Comparison of ENCODE assay signal across 14 mouse cellular contexts in the genomic region with DNA sequence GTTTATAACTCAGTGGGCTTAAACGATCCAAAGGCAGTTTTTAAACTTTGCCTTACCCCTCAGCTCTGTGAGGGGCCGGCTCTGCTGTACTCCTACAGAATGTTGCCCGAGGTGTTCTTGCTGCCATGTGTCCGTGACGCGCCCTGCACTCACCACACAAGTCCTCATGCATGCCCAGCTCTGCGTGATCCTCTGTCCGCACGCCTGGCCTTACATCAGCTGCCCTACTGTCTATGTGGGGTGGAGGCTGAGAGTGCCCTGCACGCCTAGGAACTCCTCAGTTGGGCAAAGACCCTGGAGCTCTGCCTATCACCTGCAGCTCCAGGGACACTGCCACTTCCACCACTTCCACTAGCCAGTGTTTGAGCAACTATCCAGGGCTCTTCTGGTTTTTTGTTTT. TPM values are rescaled to one million over a fixed set of nuclear protein-coding genes. Genes with fewer than 3 reads are reported as not detected.
DNase-seq lines count a peak whose midpoint lies in the region; ATAC-seq and TF ChIP-seq lines count a peak whose summit lies in the region.
"Had no signal": no experiment of that assay in that cellular context is flagged by ENCODE, and none has a peak within 500 bp of the region (broad histone marks: within the 10 kb centered on the region; RNA-seq: fewer than 3 reads in every experiment).

No protein-coding gene starts in this region.

- no peak overlapping the region for H3K4me2 ChIP-seq in forebrain, embryonic 13.5 days
- H3K4me2 ChIP-seq in forebrain, embryonic 12.5 days = no peak overlapping the region
- no peak overlapping the region for H3K4me2 ChIP-seq in limb, embryonic 12.5 days
- no peak overlapping the region for H3K4me2 ChIP-seq in heart, embryonic 11.5 days
- H3K4me2 ChIP-seq in heart, postnatal 0 days (ENCODE audit: low read depth, low read length) = peak overlapping the region; percentile 19; the same call in 1 of the 2 replicates
- H3K4me2 ChIP-seq in hindbrain, embryonic 16.5 days (ENCODE audit: low read length) = no peak overlapping the region
- H3K4me2 ChIP-seq: hindbrain, embryonic 13.5 days had no signal

- WGBS in forebrain, embryonic 13.5 days = 83% methylated on average over 10 of the region's 10 CpGs
- WGBS in forebrain, embryonic 12.5 days = 84% methylated on average over 10 of the region's 10 CpGs
- WGBS in limb, embryonic 12.5 days = 76% methylated on average over 10 of the region's 10 CpGs
- WGBS in limb, embryonic 10.5 days = 84% methylated on average over 10 of the region's 10 CpGs
- 76% methylated on average over 10 of the region's 10 CpGs for WGBS in heart, embryonic 11.5 days (ENCODE audit: insufficient replicate concordance)
- 52% methylated on average over 10 of the region's 10 CpGs for WGBS in heart, postnatal 0 days
- 77% methylated on average over 10 of the region's 10 CpGs for WGBS in hindbrain, embryonic 16.5 days

- no peak for TF ChIP-seq EP300 in heart, postnatal 0 days (IDR thresholded peaks at IDR 0.05; ENCODE audit: low read depth)

- H3K9me3 ChIP-seq in forebrain, embryonic 13.5 days (replicated peaks) = no peaks in the 10 kb centered on the region
- no peaks in the 10 kb centered on the region for H3K9me3 ChIP-seq in forebrain, embryonic 12.5 days
- no peaks in the 10 kb centered on the region for H3K9me3 ChIP-seq in limb, embryonic 12.5 days
- no peaks in the 10 kb centered on the region for H3K9me3 ChIP-seq in limb, embryonic 10.5 days (replicated peaks)
- no peaks in the 10 kb centered on the region for H3K9me3 ChIP-seq in heart, embryonic 11.5 days (replicated peaks; ENCODE audit: control insufficient read depth, low read length)
- no peaks in the 10 kb centered on the region for H3K9me3 ChIP-seq in heart, postnatal 0 days (replicated peaks; ENCODE audit: control insufficient read depth, low read length)
- no peaks in the 10 kb centered on the region for H3K9me3 ChIP-seq in hindbrain, embryonic 16.5 days (ENCODE audit: control insufficient read depth, low read length)
- H3K9me3 ChIP-seq: hindbrain, embryonic 13.5 days; limb, embryonic 13.5 days had no signal

- no peak overlapping the region for H3K4me3 ChIP-seq in forebrain, embryonic 13.5 days
- no peak overlapping the region for H3K4me3 ChIP-seq in forebrain, embryonic 12.5 days (replicated peaks)
- no peak overlapping the region for H3K4me3 ChIP-seq in limb, embryonic 12.5 days (replicated peaks)
- no peak overlapping the region for H3K4me3 ChIP-seq in limb, embryonic 10.5 days
- H3K4me3 ChIP-seq in heart, embryonic 11.5 days (ENCODE audit: low read depth, low read length) = no peak overlapping the region
- no peak overlapping the region for H3K4me3 ChIP-seq in heart, postnatal 0 days (ENCODE audit: low read depth, low read length)
- H3K4me3 ChIP-seq in hindbrain, embryonic 16.5 days (ENCODE audit: low read length) = no peak overlapping the region
- H3K4me3 ChIP-seq: hindbrain, embryonic 13.5 days; limb, embryonic 13.5 days; myocyte had no signal

- peak overlapping the region; percentile 67; the same call in 1 of the 2 replicates for H3K27ac ChIP-seq in forebrain, embryonic 13.5 days
- H3K27ac ChIP-seq in forebrain, embryonic 12.5 days = no peak overlapping the region
- 0 out of 2 replicates have a peak overlapping the region, but pooled peaks have one; percentile 54 for H3K27ac ChIP-seq in limb, embryonic 12.5 days
- H3K27ac ChIP-seq in limb, embryonic 10.5 days = no peak overlapping the region
- peak overlapping the region; percentile 24; the same call in 1 of the 2 replicates for H3K27ac ChIP-seq in heart, embryonic 11.5 days (ENCODE audit: low read depth, low read length)
- peak overlapping the region; percentile 89 for H3K27ac ChIP-seq in heart, postnatal 0 days (ENCODE audit: low read depth)
- H3K27ac ChIP-seq in hindbrain, embryonic 16.5 days (ENCODE audit: low read depth, low read length) = no peak overlapping the region
- H3K27ac ChIP-seq: limb, embryonic 13.5 days had no signal

- no peak for DNase-seq in limb, embryonic 10.5 days (ENCODE audit: low spot score)
- DNase-seq in heart, postnatal 0 days (ENCODE audit: low spot score) = no peak
- no peak for DNase-seq in urinary bladder, adult 2 months (ENCODE audit: low spot score)
- DNase-seq: cerebellum, postnatal 14 days; gastrocnemius, postnatal 36 days had no signal

- TF ChIP-seq CTCF in heart, postnatal 0 days (IDR thresholded peaks at IDR 0.05; ENCODE audit: low read depth) = no peak

- peaks cover 78% of the 10 kb centered on the region for H3K4me1 ChIP-seq in forebrain, embryonic 13.5 days
- H3K4me1 ChIP-seq in forebrain, embryonic 12.5 days = peaks cover 56% of the 10 kb centered on the region
- H3K4me1 ChIP-seq in limb, embryonic 12.5 days (replicated peaks) = peaks cover 18% of the 10 kb centered on the region
- H3K4me1 ChIP-seq in limb, embryonic 10.5 days = peaks cover 41% of the 10 kb centered on the region
- H3K4me1 ChIP-seq in heart, embryonic 11.5 days (ENCODE audit: control insufficient read depth, insufficient read depth, low read length) = peaks cover 59% of the 10 kb centered on the region
- peaks cover 44% of the 10 kb centered on the region for H3K4me1 ChIP-seq in heart, postnatal 0 days (ENCODE audit: control insufficient read depth, insufficient read depth)
- H3K4me1 ChIP-seq in hindbrain, embryonic 16.5 days (ENCODE audit: control insufficient read depth, insufficient read depth, low read depth, low read length) = peaks cover 21% of the 10 kb centered on the region

- peaks cover 22% of the 10 kb centered on the region for H3K36me3 ChIP-seq in forebrain, embryonic 13.5 days (ENCODE audit: poor library complexity, severe bottlenecking)
- H3K36me3 ChIP-seq in forebrain, embryonic 12.5 days (replicated peaks) = peaks cover 25% of the 10 kb centered on the region
- H3K36me3 ChIP-seq in limb, embryonic 12.5 days = peaks cover 9% of the 10 kb centered on the region
- H3K36me3 ChIP-seq in limb, embryonic 10.5 days = peaks cover 42% of the 10 kb centered on the region
- peaks cover 6% of the 10 kb centered on the region for H3K36me3 ChIP-seq in heart, embryonic 11.5 days (ENCODE audit: control insufficient read depth, insufficient read depth, low read length)
- H3K36me3 ChIP-seq in heart, postnatal 0 days (replicated peaks; ENCODE audit: control insufficient read depth, insufficient read depth, low read length) = peaks cover 23% of the 10 kb centered on the region
- peaks cover 5% of the 10 kb centered on the region for H3K36me3 ChIP-seq in hindbrain, embryonic 16.5 days (ENCODE audit: control insufficient read depth, insufficient read depth, low read length)

- H3K27me3 ChIP-seq in forebrain, embryonic 13.5 days = no peaks in the 10 kb centered on the region
- no peaks in the 10 kb centered on the region for H3K27me3 ChIP-seq in forebrain, embryonic 12.5 days
- H3K27me3 ChIP-seq in limb, embryonic 12.5 days = no peaks in the 10 kb centered on the region
- no peaks in the 10 kb centered on the region for H3K27me3 ChIP-seq in limb, embryonic 10.5 days (ENCODE audit: low read depth, poor library complexity, severe bottlenecking)
- no peaks in the 10 kb centered on the region for H3K27me3 ChIP-seq in heart, embryonic 11.5 days (ENCODE audit: control insufficient read depth, insufficient read depth, low read length)
- no peaks in the 10 kb centered on the region for H3K27me3 ChIP-seq in heart, postnatal 0 days (ENCODE audit: control insufficient read depth, insufficient read depth, low read length)
- H3K27me3 ChIP-seq in hindbrain, embryonic 16.5 days (replicated peaks; ENCODE audit: control insufficient read depth, insufficient read depth, low read length) = no peaks in the 10 kb centered on the region
- H3K27me3 ChIP-seq: hindbrain, embryonic 13.5 days; limb, embryonic 13.5 days had no signal

- 0 out of 2 replicates have a peak overlapping the region, but pooled peaks have one; percentile 6 for H3K9ac ChIP-seq in forebrain, embryonic 13.5 days
- H3K9ac ChIP-seq in forebrain, embryonic 12.5 days = no peak overlapping the region
- no peak overlapping the region for H3K9ac ChIP-seq in limb, embryonic 12.5 days (replicated peaks)
- H3K9ac ChIP-seq in heart, embryonic 11.5 days (ENCODE audit: low read depth, low read length) = no peak overlapping the region
- peak overlapping the region; percentile 28; the same call in 1 of the 2 replicates for H3K9ac ChIP-seq in heart, postnatal 0 days (replicated peaks; ENCODE audit: low read depth, low read length)
- H3K9ac ChIP-seq in hindbrain, embryonic 16.5 days (ENCODE audit: low read depth, low read length) = no peak overlapping the region
- H3K9ac ChIP-seq: hindbrain, embryonic 13.5 days; limb, embryonic 13.5 days had no signal

- no peak for ATAC-seq in forebrain, embryonic 13.5 days
- ATAC-seq in forebrain, embryonic 12.5 days (ENCODE audit: low FRiP score) = no peak
- 0 out of 2 replicates have a peak, but pooled peaks have one; percentile 5 for ATAC-seq in limb, embryonic 12.5 days (ENCODE audit: insufficient number of reproducible peaks, insufficient read depth, low FRiP score, low TSS enrichment, low read depth)
- no peak for ATAC-seq in heart, embryonic 11.5 days (replicated peaks; ENCODE audit: insufficient number of reproducible peaks, low FRiP score, low TSS enrichment)
- no peak for ATAC-seq in heart, postnatal 0 days (ENCODE audit: insufficient read depth, low read depth)
- no peak for ATAC-seq in hindbrain, embryonic 16.5 days

RNA-seq across cellular contexts. Expression of gene Selplg, which starts 26.1 kb away (rescaled TPM):
- polyA plus RNA-seq in forebrain, embryonic 13.5 days (2015; fragmentation: Nextera tagmentation; extraction: Ambion mirVana) = 0.40 and 0.62 TPM in 2 replicates
- 0.82 and 0.88 TPM in 2 replicates for polyA plus RNA-seq in forebrain, embryonic 12.5 days (2016; fragmentation: Nextera tagmentation; extraction: Ambion mirVana)
- polyA plus RNA-seq in limb, embryonic 12.5 days (2016; fragmentation: Nextera tagmentation; extraction: Ambion mirVana) = 1.4 and 1.8 TPM in 2 replicates
- 0.60 and 0.80 TPM in 2 replicates for polyA plus RNA-seq in limb, embryonic 10.5 days (2016; fragmentation: Nextera tagmentation; extraction: Ambion mirVana)
- 0.97 and 1.5 TPM in 2 replicates for polyA plus RNA-seq in heart, embryonic 11.5 days (2014; fragmentation: Nextera tagmentation; extraction: Ambion mirVana)
- 1.6 and 5.0 TPM in 2 replicates for total RNA-seq in heart, postnatal 0 days (2014; rRNA removed; ENCODE audit: low replicate concordance)
- 1.2 and 1.7 TPM in 2 replicates for polyA plus RNA-seq in heart, postnatal 0 days (2015; fragmentation: Nextera tagmentation; extraction: Ambion mirVana)
- polyA plus RNA-seq in urinary bladder, adult 2 months (2012; rRNA removed) = 8.2 and 10.4 TPM in 2 replicates
- polyA plus RNA-seq in hindbrain, embryonic 16.5 days (2015; fragmentation: Nextera tagmentation; extraction: Ambion mirVana) = 1.9 and 2.5 TPM in 2 replicates
- polyA plus RNA-seq: myocyte had no signal

RNA-seq across cellular contexts. Expression of gene Coro1c, which starts 50.0 kb away (rescaled TPM):
- 235 and 246 TPM in 2 replicates for polyA plus RNA-seq in forebrain, embryonic 13.5 days (2015; fragmentation: Nextera tagmentation; extraction: Ambion mirVana)
- polyA plus RNA-seq in forebrain, embryonic 12.5 days (2016; fragmentation: Nextera tagmentation; extraction: Ambion mirVana) = 256 and 277 TPM in 2 replicates
- 91.1 and 99.4 TPM in 2 replicates for polyA plus RNA-seq in limb, embryonic 12.5 days (2016; fragmentation: Nextera tagmentation; extraction: Ambion mirVana)
- 129 and 139 TPM in 2 replicates for polyA plus RNA-seq in limb, embryonic 10.5 days (2016; fragmentation: Nextera tagmentation; extraction: Ambion mirVana)
- polyA plus RNA-seq in heart, embryonic 11.5 days (2014; fragmentation: Nextera tagmentation; extraction: Ambion mirVana) = 113 and 140 TPM in 2 replicates
- 78.2 and 93.4 TPM in 2 replicates for total RNA-seq in heart, postnatal 0 days (2014; rRNA removed; ENCODE audit: low replicate concordance)
- 40.0 and 46.6 TPM in 2 replicates for polyA plus RNA-seq in heart, postnatal 0 days (2015; fragmentation: Nextera tagmentation; extraction: Ambion mirVana)
- polyA plus RNA-seq in urinary bladder, adult 2 months (2012; rRNA removed) = 116 and 159 TPM in 2 replicates
- polyA plus RNA-seq in hindbrain, embryonic 16.5 days (2015; fragmentation: Nextera tagmentation; extraction: Ambion mirVana) = 176 and 191 TPM in 2 replicates

RNA-seq across cellular contexts. Expression of gene Tmem119, which starts 58.2 kb away (rescaled TPM):
- polyA plus RNA-seq in forebrain, embryonic 13.5 days (2015; fragmentation: Nextera tagmentation; extraction: Ambion mirVana) = 3.4 and 4.4 TPM in 2 replicates
- polyA plus RNA-seq in forebrain, embryonic 12.5 days (2016; fragmentation: Nextera tagmentation; extraction: Ambion mirVana) = 13.9 and 19.4 TPM in 2 replicates
- 236 and 242 TPM in 2 replicates for polyA plus RNA-seq in limb, embryonic 12.5 days (2016; fragmentation: Nextera tagmentation; extraction: Ambion mirVana)
- 159 and 218 TPM in 2 replicates for polyA plus RNA-seq in limb, embryonic 10.5 days (2016; fragmentation: Nextera tagmentation; extraction: Ambion mirVana)
- 11.7 and 12.3 TPM in 2 replicates for polyA plus RNA-seq in heart, embryonic 11.5 days (2014; fragmentation: Nextera tagmentation; extraction: Ambion mirVana)
- total RNA-seq in heart, postnatal 0 days (2014; rRNA removed; ENCODE audit: low replicate concordance) = 19.9 and 28.4 TPM in 2 replicates
- polyA plus RNA-seq in heart, postnatal 0 days (2015; fragmentation: Nextera tagmentation; extraction: Ambion mirVana) = 12.4 and 13.0 TPM in 2 replicates
- 42.0 and 42.1 TPM in 2 replicates for polyA plus RNA-seq in urinary bladder, adult 2 months (2012; rRNA removed)
- polyA plus RNA-seq in hindbrain, embryonic 16.5 days (2015; fragmentation: Nextera tagmentation; extraction: Ambion mirVana) = 7.9 and 10.4 TPM in 2 replicates
- polyA plus RNA-seq: CD4-positive, CD25-positive, alpha-beta regulatory T cell, adult 4 months had no signal

Comparison
In these comparisons a context has a peak if more than half of its experiments do, and no peak if none do; other contexts are left out.
1. H3K27ac ChIP-seq: peak in forebrain, embryonic 13.5 days (single experiment), limb, embryonic 12.5 days (single experiment), heart, embryonic 11.5 days (single experiment) and heart, postnatal 0 days (single experiment); none in forebrain, embryonic 12.5 days (single experiment), limb, embryonic 10.5 days (single experiment) and hindbrain, embryonic 16.5 days (single experiment).
2. H3K9ac ChIP-seq: peak in forebrain, embryonic 13.5 days (single experiment) and heart, postnatal 0 days (single experiment); none in forebrain, embryonic 12.5 days (single experiment), limb, embryonic 12.5 days (single experiment), heart, embryonic 11.5 days (single experiment) and hindbrain, embryonic 16.5 days (single experiment).